Mouse (Mus musculus) inflammation-experienced regulatory T-cells, adult 16 weeks (primary cell): Measurements from ENCODE around the gene Cuedc1. TPM values are rescaled to one million over a fixed set of nuclear protein-coding genes. Genes with fewer than 3 reads are reported as not detected.

ENCODE experiments used
- polyA plus RNA-seq: library from polyadenylated mRNA; unstranded; fragments of 100-300 nt; shearing (Covaris generic); gene quantifications from one replicate; pipeline ENCODE4 v1.2.1, GENCODE M21; 2017

The Cuedc1 gene
- polyA plus RNA-seq = 8.0 TPM

GRCm38 (mm10) chr11:88098021-88098729 is at the start of gene Cuedc1:
TSS of gene Cuedc1 (plus strand) at chr11:88098058.

GRCm38 (mm10) chr11:88067586-88068410 is 30.1 kb upstream of the Cuedc1 start, which contains the start of gene Vezf1:
TSS of gene Vezf1 (plus strand) at chr11:88068279.

GRCm38 (mm10) chr11:88203712-88204532 is 106.1 kb downstream of the Cuedc1 start, which contains the start of gene Mrps23:
TSS of gene Mrps23 (plus strand) at chr11:88204388.

Other genes starting within 250 kb of the Cuedc1 start
- gene Mks1, start 244.8 kb upstream of the Cuedc1 start, polyA plus RNA-seq = 19.8 TPM
- gene Epx, start 222.5 kb upstream of the Cuedc1 start, polyA plus RNA-seq = not detected
- gene Olfr462, start 205.8 kb upstream of the Cuedc1 start, polyA plus RNA-seq = not detected
- not detected for gene Olfr463, start 200.7 kb upstream of the Cuedc1 start, polyA plus RNA-seq
- 0.29 TPM for gene Olfr464, start 177.1 kb upstream of the Cuedc1 start, polyA plus RNA-seq
- 9.2 TPM for gene Dynll2, start 110.5 kb upstream of the Cuedc1 start, polyA plus RNA-seq
- 103 TPM for gene Srsf1, start 50.7 kb upstream of the Cuedc1 start, polyA plus RNA-seq
- gene Vezf1, start 29.8 kb upstream of the Cuedc1 start, polyA plus RNA-seq = 43.0 TPM
- gene Mrps23, start 106.3 kb downstream of the Cuedc1 start, polyA plus RNA-seq = 93.6 TPM
- gene Ccdc182, start 196.0 kb downstream of the Cuedc1 start, polyA plus RNA-seq = not detected